Mouse (Mus musculus): Measurements from ENCODE around the gene Fibp. TPM values are rescaled to one million over a fixed set of nuclear protein-coding genes. Genes with fewer than 3 reads are reported as not detected.

Fibp gene
- polyA plus RNA-seq, 1 experiment, result 122 TPM

- Histone ChIP-seq H3K4me3 (no peak overlapping the region), H3K27me3 (ENCODE audit: control insufficient read depth, insufficient read depth, insufficient read length) (no peaks in the 10 kb centered on the region), H3ac (ENCODE audit: control insufficient read depth, insufficient read length) (no peak overlapping the region), H3K79me2 (ENCODE audit: control insufficient read depth, insufficient read depth) (peaks cover 61% of the 10 kb centered on the region), H3K36me3 (ENCODE audit: control insufficient read depth, insufficient read depth) (peaks cover 6% of the 10 kb centered on the region), H3K4me2 (ENCODE audit: low read depth) (peak overlapping the region; percentile 93)
- TF ChIP-seq POLR2AphosphoS2 (IDR thresholded peaks at IDR 0.05; ENCODE audit: insufficient read length, low read depth) (no peak), E2F4 (IDR thresholded peaks at IDR 0.05; ENCODE audit: insufficient read depth) (no peak), REST (IDR thresholded peaks at IDR 0.05; ENCODE audit: insufficient read depth, insufficient read length) (no peak), POLR2A (IDR thresholded peaks at IDR 0.05; ENCODE audit: insufficient read length, low read depth) (peak; percentile 4)
These were observed 5.4 kb upstream of the Fibp start for GRCm38 (mm10) chr19:5455037-5455436.

GRCm38 (mm10) chr19:5455568-5455967 is 4.8 kb upstream of the Fibp start:
- peaks cover 57% of the 10 kb centered on the region for H3K79me2 ChIP-seq (ENCODE audit: control insufficient read depth, insufficient read depth)
- H3K36me3 ChIP-seq (ENCODE audit: control insufficient read depth, insufficient read depth), result peaks cover 6% of the 10 kb centered on the region
- H3K27me3 ChIP-seq (ENCODE audit: control insufficient read depth, insufficient read depth, insufficient read length), result no peaks in the 10 kb centered on the region
- H3K4me2 ChIP-seq (ENCODE audit: low read depth), result peak overlapping the region; percentile 93
- H3ac ChIP-seq (ENCODE audit: control insufficient read depth, insufficient read length), result no peak overlapping the region
- peak overlapping the region; percentile 48 for H3K4me3 ChIP-seq
- TF ChIP-seq TCF12 (IDR thresholded peaks at IDR 0.05; ENCODE audit: insufficient read depth, poor library complexity, severe bottlenecking) (no peak), MAX (IDR thresholded peaks at IDR 0.05; ENCODE audit: low read depth) (no peak), E2F4 (IDR thresholded peaks at IDR 0.05; ENCODE audit: insufficient read depth) (no peak), POLR2A (IDR thresholded peaks at IDR 0.05; ENCODE audit: insufficient read length, low read depth) (no peak), CEBPB (IDR thresholded peaks at IDR 0.05; ENCODE audit: insufficient read depth, poor library complexity, severe bottlenecking) (no peak), MYOD1 (IDR thresholded peaks at IDR 0.05; ENCODE audit: control insufficient read depth in 1 of 3, insufficient read length in 2 of 3, low read depth in 2 of 3) (no peak), SRF (IDR thresholded peaks at IDR 0.05; ENCODE audit: control insufficient read depth, insufficient read length, low read depth) (no peak), TCF3 (IDR thresholded peaks at IDR 0.05; ENCODE audit: insufficient read length, low read depth) (no peak), MYOG (IDR thresholded peaks at IDR 0.05; ENCODE audit: control insufficient read depth in 1 of 3, insufficient read depth in 1 of 3, insufficient read length in 2 of 3, low read depth in 2 of 3) (no peak), POLR2AphosphoS2 (IDR thresholded peaks at IDR 0.05; ENCODE audit: insufficient read length, low read depth) (no peak), USF1 (IDR thresholded peaks at IDR 0.05; ENCODE audit: low read depth) (no peak), REST (IDR thresholded peaks at IDR 0.05; ENCODE audit: insufficient read depth, insufficient read length) (no peak)

- H3ac ChIP-seq (ENCODE audit: control insufficient read depth, insufficient read length), result peak overlapping the region; percentile 63
- H3K79me2 ChIP-seq (ENCODE audit: control insufficient read depth, insufficient read depth), result peaks cover 57% of the 10 kb centered on the region
- H3K4me3 ChIP-seq, result peak overlapping the region; percentile 48
- TF ChIP-seq CEBPB (IDR thresholded peaks at IDR 0.05; ENCODE audit: insufficient read depth, poor library complexity, severe bottlenecking), result no peak
- TF ChIP-seq POLR2AphosphoS2 (IDR thresholded peaks at IDR 0.05; ENCODE audit: insufficient read length, low read depth), result peak; percentile 10
- no peaks in the 10 kb centered on the region for H3K27me3 ChIP-seq (ENCODE audit: control insufficient read depth, insufficient read depth, insufficient read length)
- peaks cover 6% of the 10 kb centered on the region for H3K36me3 ChIP-seq (ENCODE audit: control insufficient read depth, insufficient read depth)
- peak overlapping the region; percentile 93 for H3K4me2 ChIP-seq (ENCODE audit: low read depth)
These were observed 4.0 kb upstream of the Fibp start for GRCm38 (mm10) chr19:5456241-5456921.

- Histone ChIP-seq H3K4me3 (peak overlapping the region; percentile 48), H3K27me3 (ENCODE audit: control insufficient read depth, insufficient read depth, insufficient read length) (no peaks in the 10 kb centered on the region), H3ac (ENCODE audit: control insufficient read depth, insufficient read length) (peak overlapping the region; percentile 63), H3K36me3 (ENCODE audit: control insufficient read depth, insufficient read depth) (peaks cover 6% of the 10 kb centered on the region), H3K79me2 (ENCODE audit: control insufficient read depth, insufficient read depth) (peaks cover 57% of the 10 kb centered on the region), H3K4me2 (ENCODE audit: low read depth) (peak overlapping the region; percentile 93)
- peak in 1 of 3 experiments; percentile 35 for TF ChIP-seq MYOG (IDR thresholded peaks at IDR 0.05; ENCODE audit: control insufficient read depth in 1 of 3, insufficient read depth in 1 of 3, insufficient read length in 2 of 3, low read depth in 2 of 3)
- TF ChIP-seq SRF (IDR thresholded peaks at IDR 0.05; ENCODE audit: control insufficient read depth, insufficient read length, low read depth), result peak; percentile 42
- TF ChIP-seq TCF3 (IDR thresholded peaks at IDR 0.05; ENCODE audit: insufficient read length, low read depth), result no peak
- TF ChIP-seq MYOD1 (IDR thresholded peaks at IDR 0.05; ENCODE audit: control insufficient read depth in 1 of 3, insufficient read length in 2 of 3, low read depth in 2 of 3), result peak in 1 of 3 experiments; percentile 31
- TF ChIP-seq POLR2A (IDR thresholded peaks at IDR 0.05; ENCODE audit: insufficient read length, low read depth), result peak; percentile 92
- TF ChIP-seq USF1 (IDR thresholded peaks at IDR 0.05; ENCODE audit: low read depth), result no peak
- no peak for TF ChIP-seq TCF12 (IDR thresholded peaks at IDR 0.05; ENCODE audit: insufficient read depth, poor library complexity, severe bottlenecking)
- peak; percentile 76 for TF ChIP-seq POLR2AphosphoS2 (IDR thresholded peaks at IDR 0.05; ENCODE audit: insufficient read length, low read depth)
- no peak for TF ChIP-seq MAX (IDR thresholded peaks at IDR 0.05; ENCODE audit: low read depth)
These were observed 3.3 kb upstream of the Fibp start for GRCm38 (mm10) chr19:5456922-5457745.

All from myocyte (in vitro differentiated cells).